Mouse (Mus musculus): ENCODE data around the gene Kxd1. TPM values are rescaled to one million over a fixed set of nuclear protein-coding genes. Genes with fewer than 3 reads are reported as not detected.
A peak's percentile ranks its signal among the peaks of the same experiment; 100 is the strongest.

Kxd1 gene
- polyA plus RNA-seq, 1 experiment from 2014 or later, result 49.3 TPM

DNA sequence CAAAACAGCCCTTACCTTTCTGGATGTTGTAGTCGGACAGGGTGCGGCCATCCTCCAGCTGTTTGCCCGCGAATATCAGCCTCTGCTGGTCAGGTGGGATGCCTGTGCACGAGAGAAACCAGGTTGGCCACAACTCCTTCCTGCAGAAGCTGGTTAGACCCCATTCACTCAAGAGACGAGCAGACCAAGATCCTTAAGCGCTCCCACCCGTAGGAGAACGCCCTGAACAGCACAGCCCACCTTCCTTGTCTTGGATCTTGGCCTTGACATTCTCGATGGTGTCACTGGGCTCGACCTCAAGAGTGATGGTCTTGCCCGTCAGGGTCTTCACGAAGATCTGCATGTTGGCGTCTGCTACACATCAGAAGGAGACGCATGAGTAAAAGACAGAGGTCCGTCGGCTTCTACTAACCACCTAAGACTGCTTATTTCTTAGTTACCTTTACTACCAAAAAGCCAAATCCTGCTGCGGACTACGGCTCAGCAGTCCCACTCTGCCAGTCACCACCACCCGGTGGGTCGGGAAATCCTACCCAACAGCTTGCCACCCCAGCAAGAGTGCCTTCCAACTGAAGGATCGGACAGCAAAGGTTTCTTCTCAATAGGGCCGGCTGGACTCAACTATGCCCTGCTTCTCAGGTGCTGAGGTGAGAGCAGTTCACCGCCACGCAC is 18.3 kb downstream of the Kxd1 start:
- H3K36me3 ChIP-seq, result peaks cover 43% of the 10 kb centered on the region
- no peaks in the 10 kb centered on the region for H3K9me3 ChIP-seq
- H3K4me2 ChIP-seq (replicated peaks), result peak overlapping the region; percentile 98
- no peaks in the 10 kb centered on the region for H3K27me3 ChIP-seq
- H3K27ac ChIP-seq, result peak overlapping the region; percentile 96; the same call in 1 of the 2 replicates
- no peak for ATAC-seq (ENCODE audit: low FRiP score, low read depth)
- peak overlapping the region; percentile 98 for H3K4me3 ChIP-seq
- peak overlapping the region; percentile 99 for H3K9ac ChIP-seq
- 11% methylated on average over 25 of the region's 25 CpGs for WGBS
- H3K4me1 ChIP-seq, result peaks cover 47% of the 10 kb centered on the region

DNA sequence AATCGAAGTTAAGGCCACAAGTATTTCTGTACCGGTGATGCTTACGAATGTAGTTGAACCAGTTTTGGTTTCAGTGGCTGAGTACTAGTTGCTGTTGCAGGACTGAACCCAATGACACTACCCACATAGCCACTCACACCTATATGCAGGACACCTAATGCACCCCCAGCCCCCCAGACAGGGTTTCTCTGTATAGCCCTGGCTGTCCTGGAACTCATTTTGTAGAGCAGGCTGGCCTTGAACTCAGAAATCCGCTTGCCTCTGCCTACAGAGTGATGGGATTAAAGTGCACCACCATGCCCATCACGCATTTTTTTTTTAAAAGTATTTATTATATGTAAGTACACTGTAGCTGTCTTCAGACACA is 20.7 kb downstream of the Kxd1 start:
- H3K9ac ChIP-seq, result no peak overlapping the region
- H3K4me1 ChIP-seq, result peaks cover 66% of the 10 kb centered on the region
- H3K9me3 ChIP-seq, result no peaks in the 10 kb centered on the region
- H3K4me3 ChIP-seq, result peak overlapping the region; percentile 73; the same call in 1 of the 2 replicates
- ATAC-seq (ENCODE audit: low FRiP score, low read depth), result no peak
- WGBS, result 56% methylated on average over 5 of the region's 5 CpGs
- peak overlapping the region; percentile 93 for H3K27ac ChIP-seq
- H3K4me2 ChIP-seq (replicated peaks), result peak overlapping the region; percentile 79
- peaks cover 9% of the 10 kb centered on the region for H3K27me3 ChIP-seq
- H3K36me3 ChIP-seq, result peaks cover 25% of the 10 kb centered on the region

GRCm38 (mm10) chr8:70506328-70507026 is 21.3 kb downstream of the Kxd1 start, which contains the start of gene Rex1bd:
TSS of gene Rex1bd (minus strand) at chr8:70506752.
- H3K9me3 ChIP-seq, result no peaks in the 10 kb centered on the region
- peak within 1 kb of the TSS; percentile 93 for H3K27ac ChIP-seq
- H3K4me3 ChIP-seq, result peak within 1 kb of the TSS; percentile 73
- ATAC-seq (ENCODE audit: low FRiP score, low read depth), result peak; percentile 88
- H3K4me2 ChIP-seq (replicated peaks), result peak within 1 kb of the TSS; percentile 79
- peak within 1 kb of the TSS; percentile 88 for H3K9ac ChIP-seq
- H3K36me3 ChIP-seq, result peaks cover 25% of the 10 kb centered on the region
- WGBS, result 2% methylated on average over 40 of the region's 40 CpGs
- peaks cover 67% of the 10 kb centered on the region for H3K4me1 ChIP-seq
- H3K27me3 ChIP-seq, result peaks cover 14% of the 10 kb centered on the region

DNA sequence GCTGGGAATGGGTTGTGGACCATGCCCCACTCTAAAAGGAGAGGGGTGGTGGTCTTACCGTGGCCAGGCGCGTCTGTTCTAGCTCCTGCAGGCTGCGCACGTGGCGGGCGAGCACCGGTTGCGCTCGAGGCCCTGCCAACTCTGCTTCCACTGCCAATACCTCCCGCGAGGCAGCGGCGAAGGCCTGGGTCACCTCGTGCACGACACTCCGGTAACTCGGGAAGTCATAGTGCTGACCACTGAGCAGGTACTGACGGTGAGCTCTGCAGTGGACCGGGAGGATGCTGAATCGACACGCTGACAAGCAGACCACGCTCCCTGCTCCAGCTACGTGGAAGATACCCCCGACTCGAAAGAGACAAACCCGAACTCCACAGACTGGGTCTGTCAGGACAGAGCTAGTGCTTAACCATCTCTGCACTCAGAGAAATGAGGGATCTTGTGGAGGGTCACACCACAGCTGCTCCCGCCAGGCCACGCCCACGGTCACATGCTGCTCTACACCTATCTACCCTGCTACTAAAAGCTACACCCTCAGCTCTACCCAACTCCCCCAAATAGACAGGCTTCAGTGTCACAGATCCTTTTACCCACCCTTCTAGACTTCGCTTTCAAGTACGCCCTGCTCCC is 21.9 kb downstream of the Kxd1 start:
- H3K4me1 ChIP-seq, result peaks cover 70% of the 10 kb centered on the region

GRCm38 (mm10) chr8:70504851-70505250 is 22.9 kb downstream of the Kxd1 start:
- WGBS, result 63% methylated on average over 3 of the region's 3 CpGs
- H3K36me3 ChIP-seq, result peaks cover 25% of the 10 kb centered on the region
- no peak overlapping the region for H3K9ac ChIP-seq
- peak overlapping the region; percentile 73 for H3K4me3 ChIP-seq
- H3K4me2 ChIP-seq (replicated peaks), result peak overlapping the region; percentile 79
- peaks cover 76% of the 10 kb centered on the region for H3K4me1 ChIP-seq
- H3K27ac ChIP-seq, result peak overlapping the region; percentile 61
- peaks cover 30% of the 10 kb centered on the region for H3K27me3 ChIP-seq
- ATAC-seq (ENCODE audit: low FRiP score, low read depth), result no peak
- no peaks in the 10 kb centered on the region for H3K9me3 ChIP-seq

More for the DNA sequence above, 21.9 kb downstream of the Kxd1 start:
- H3K9me3 ChIP-seq, result no peaks in the 10 kb centered on the region
- H3K4me3 ChIP-seq, result peak overlapping the region; percentile 73
- H3K4me2 ChIP-seq (replicated peaks), result peak overlapping the region; percentile 79
- peak overlapping the region; percentile 93 for H3K27ac ChIP-seq
- H3K36me3 ChIP-seq, result peaks cover 25% of the 10 kb centered on the region
- H3K9ac ChIP-seq, result peak overlapping the region; percentile 88
- ATAC-seq (ENCODE audit: low FRiP score, low read depth), result peak; percentile 22; the same call in 1 of the 2 replicates
- peaks cover 21% of the 10 kb centered on the region for H3K27me3 ChIP-seq
- 32% methylated on average over 32 of the region's 32 CpGs for WGBS

DNA sequence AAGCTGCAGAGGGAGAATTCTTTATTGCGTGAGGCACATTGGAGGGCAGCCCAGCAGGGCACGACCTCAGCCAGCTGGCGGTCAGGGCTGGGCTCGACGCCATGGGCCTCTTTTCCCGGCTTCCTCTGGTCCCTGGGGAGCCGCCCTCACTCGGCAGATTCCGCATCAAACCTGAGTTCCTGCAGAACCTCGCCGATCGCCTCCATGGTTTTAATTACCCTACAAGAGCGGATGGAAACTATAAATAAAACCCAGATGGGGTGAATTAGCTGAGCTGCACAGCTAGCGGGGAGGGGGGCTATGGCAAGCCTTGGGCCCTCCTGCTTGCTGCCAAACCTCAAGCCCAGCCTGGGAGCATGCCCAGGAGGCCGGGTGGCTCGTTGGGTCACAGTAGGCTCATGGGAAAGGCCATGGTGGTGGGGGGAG is 23.5 kb downstream of the Kxd1 start:
- peaks cover 34% of the 10 kb centered on the region for H3K27me3 ChIP-seq
- H3K9ac ChIP-seq, result 0 out of 2 replicates have a peak overlapping the region, but pooled peaks have one; percentile 19
- ATAC-seq (ENCODE audit: low FRiP score, low read depth), result no peak
- H3K27ac ChIP-seq, result peak overlapping the region; percentile 61
- H3K9me3 ChIP-seq, result no peaks in the 10 kb centered on the region
- peak overlapping the region; percentile 79 for H3K4me2 ChIP-seq (replicated peaks)
- 15% methylated on average over 16 of the region's 16 CpGs for WGBS
- peaks cover 78% of the 10 kb centered on the region for H3K4me1 ChIP-seq
- peaks cover 25% of the 10 kb centered on the region for H3K36me3 ChIP-seq
- peak overlapping the region; percentile 16 for H3K4me3 ChIP-seq

DNA sequence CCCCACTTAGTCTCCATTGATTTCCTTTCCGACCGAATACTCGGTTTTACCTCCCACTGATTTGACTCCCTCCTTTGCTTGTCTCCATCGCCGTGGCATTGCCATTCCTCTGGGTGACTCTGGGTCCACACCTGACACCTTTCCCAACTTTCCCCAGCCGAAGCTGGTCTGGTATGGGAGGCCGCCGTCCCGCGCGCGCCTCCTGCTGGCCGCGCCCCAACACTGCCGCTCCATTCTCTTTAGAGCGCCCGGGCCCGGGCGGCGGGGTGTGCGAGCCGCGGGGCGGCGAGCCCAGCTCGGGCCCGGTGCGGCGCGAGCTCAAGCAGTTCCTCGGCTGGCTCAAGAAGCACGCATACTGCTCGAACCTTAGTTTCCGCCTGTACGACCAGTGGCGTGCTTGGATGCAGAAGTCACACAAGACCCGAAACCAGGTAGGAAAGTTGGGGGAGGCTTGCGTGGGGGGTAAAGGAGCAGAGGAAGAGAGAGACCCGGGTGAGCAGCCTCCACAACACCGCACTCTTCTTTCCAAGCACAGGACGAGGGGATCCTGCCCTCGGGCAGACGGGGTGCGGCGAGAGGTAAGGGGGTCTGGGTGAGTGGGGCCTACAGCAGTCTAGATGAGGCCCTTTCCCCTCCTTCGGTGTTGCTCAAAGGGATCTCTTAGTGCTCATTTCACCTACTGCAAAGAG is 24.6 kb downstream of the Kxd1 start:
- 0 out of 2 replicates have a peak, but pooled peaks have one; percentile 14 for ATAC-seq (ENCODE audit: low FRiP score, low read depth)
- peak overlapping the region; percentile 79 for H3K4me2 ChIP-seq (replicated peaks)
- H3K27ac ChIP-seq, result peak overlapping the region; percentile 61; the same call in 1 of the 2 replicates
- no peak overlapping the region for H3K4me3 ChIP-seq
- peaks cover 44% of the 10 kb centered on the region for H3K27me3 ChIP-seq
- peak overlapping the region; percentile 36; the same call in 1 of the 2 replicates for H3K9ac ChIP-seq
- peaks cover 16% of the 10 kb centered on the region for H3K36me3 ChIP-seq
- H3K9me3 ChIP-seq, result no peaks in the 10 kb centered on the region
- peaks cover 76% of the 10 kb centered on the region for H3K4me1 ChIP-seq
- WGBS, result 10% methylated on average over 46 of the region's 46 CpGs

DNA sequence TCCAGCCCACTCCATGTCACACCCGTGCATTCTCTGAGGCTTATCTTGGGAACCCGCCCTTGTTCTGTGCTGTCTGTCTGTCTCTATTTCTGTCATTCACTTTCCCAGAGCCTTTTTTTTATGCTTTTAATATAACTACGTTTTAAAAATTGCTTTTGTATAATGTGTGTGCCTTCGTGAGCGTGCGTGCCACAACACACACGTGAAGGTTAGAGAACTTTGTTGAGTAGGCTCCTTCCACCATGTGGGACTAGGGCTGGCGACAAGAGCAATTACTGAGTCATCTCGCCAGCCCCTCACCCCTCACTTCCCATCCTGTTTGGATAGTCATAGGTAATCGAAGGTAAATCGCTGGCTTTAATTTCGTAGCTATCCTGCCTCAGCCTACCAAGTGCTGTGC is 25.2 kb downstream of the Kxd1 start:
- 32% methylated on average over 12 of the region's 12 CpGs for WGBS
- Histone ChIP-seq H3K4me1 (peaks cover 76% of the 10 kb centered on the region), H3K9me3 (no peaks in the 10 kb centered on the region), H3K36me3 (peaks cover 9% of the 10 kb centered on the region), H3K4me2 (replicated peaks) (peak overlapping the region; percentile 79), H3K27me3 (peaks cover 45% of the 10 kb centered on the region), H3K27ac (no peak overlapping the region), H3K9ac (peak overlapping the region; percentile 36; the same call in 1 of the 2 replicates), H3K4me3 (no peak overlapping the region)
- no peak for ATAC-seq (ENCODE audit: low FRiP score, low read depth)

DNA sequence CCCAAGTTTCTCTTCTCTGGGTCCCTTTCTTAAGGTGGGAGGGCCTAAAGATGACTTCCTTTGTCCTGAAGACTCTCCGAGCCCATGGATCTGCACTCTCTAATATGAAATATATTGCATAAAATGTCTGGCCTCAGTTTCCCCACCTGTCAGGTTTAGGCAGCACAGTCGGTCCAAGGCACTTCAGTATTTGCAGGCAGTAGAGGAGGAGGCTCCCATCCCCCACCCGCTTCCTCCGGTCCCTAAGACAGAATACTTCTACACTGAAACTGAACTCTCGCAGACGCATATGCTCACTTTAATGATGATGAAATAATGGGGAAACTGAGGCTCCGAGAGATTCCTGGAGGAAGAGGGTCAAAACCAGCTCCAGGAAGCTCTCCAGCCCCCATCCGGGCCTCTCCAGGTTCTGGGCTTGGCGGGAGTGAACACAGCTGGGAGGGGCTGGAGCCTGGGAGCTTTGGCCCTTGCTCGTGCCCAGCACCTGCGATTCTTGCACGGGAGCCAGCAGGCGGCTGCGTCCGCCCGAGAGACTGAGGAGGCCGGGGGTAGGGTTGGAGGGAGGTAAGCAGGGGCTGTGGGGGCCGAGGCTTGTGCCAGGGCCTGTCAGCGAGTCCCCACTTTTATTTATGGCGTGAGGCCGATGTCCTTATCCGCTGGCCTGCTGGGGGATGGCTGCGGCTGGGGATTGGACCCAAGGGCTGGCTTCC is 25.8 kb downstream of the Kxd1 start:
- Histone ChIP-seq H3K27ac (no peak overlapping the region), H3K4me3 (0 out of 2 replicates have a peak overlapping the region, but pooled peaks have one; percentile 0), H3K9me3 (no peaks in the 10 kb centered on the region), H3K4me1 (peaks cover 75% of the 10 kb centered on the region), H3K36me3 (peaks cover 4% of the 10 kb centered on the region), H3K9ac (peak overlapping the region; percentile 57; the same call in 1 of the 2 replicates), H3K4me2 (replicated peaks) (peak overlapping the region; percentile 79), H3K27me3 (peaks cover 49% of the 10 kb centered on the region)
- WGBS, result 14% methylated on average over 23 of the region's 23 CpGs
- no peak for ATAC-seq (ENCODE audit: low FRiP score, low read depth)

DNA sequence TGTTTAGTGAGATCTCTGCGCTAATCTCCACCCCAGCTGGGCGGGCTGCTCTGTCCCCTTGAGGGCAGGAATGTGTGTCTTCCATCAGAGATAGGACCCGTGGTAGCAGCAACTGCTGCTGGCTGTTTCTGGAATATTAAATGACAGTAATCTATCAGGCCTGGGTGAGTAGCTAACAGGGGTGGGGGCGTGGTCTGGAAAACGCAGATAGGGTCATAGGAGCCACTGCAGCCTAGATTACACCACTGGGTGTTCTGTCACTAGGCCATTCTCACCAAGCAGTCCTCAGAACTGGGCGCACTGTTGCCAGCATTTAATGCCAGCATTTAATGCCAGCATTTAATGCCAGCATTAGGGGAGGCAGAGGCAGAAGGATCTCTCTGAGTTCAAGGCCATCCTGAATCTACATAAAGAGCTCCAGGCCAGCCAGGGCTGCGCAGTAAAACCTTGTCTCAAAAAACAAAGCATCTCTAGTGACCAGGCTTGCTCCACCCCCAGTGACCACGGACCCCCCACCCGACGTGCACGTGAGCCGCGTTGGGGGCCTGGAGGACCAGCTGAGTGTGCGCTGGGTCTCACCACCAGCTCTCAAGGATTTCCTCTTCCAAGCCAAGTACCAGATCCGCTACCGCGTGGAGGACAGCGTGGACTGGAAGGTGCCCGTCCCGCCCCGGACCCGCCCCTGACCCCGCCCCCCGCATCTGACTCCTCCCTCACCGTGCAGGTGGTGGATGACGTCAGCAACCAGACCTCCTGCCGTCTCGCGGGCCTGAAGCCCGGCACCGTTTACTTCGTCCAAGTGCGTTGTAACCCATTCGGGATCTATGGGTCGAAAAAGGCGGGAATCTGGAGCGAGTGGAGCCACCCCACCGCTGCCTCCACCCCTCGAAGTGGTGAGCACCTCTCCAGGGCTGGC is 27.1 kb downstream of the Kxd1 start:
- 12% methylated on average over 39 of the region's 39 CpGs for WGBS
- Histone ChIP-seq H3K4me3 (peak overlapping the region; percentile 12; the same call in 1 of the 2 replicates), H3K27ac (no peak overlapping the region), H3K27me3 (peaks cover 62% of the 10 kb centered on the region), H3K4me1 (peaks cover 75% of the 10 kb centered on the region), H3K36me3 (0 out of 2 replicates have a peak, but pooled peaks cover 3% of the 10 kb centered on the region), H3K4me2 (replicated peaks) (peak overlapping the region; percentile 50), H3K9ac (no peak overlapping the region), H3K9me3 (no peaks in the 10 kb centered on the region)
- no peak for ATAC-seq (ENCODE audit: low FRiP score, low read depth)
